Mouse (Mus musculus) lung, embryonic 16.5 days (tissue): ENCODE results near the gene Gm45837. TPM values are rescaled to one million over a fixed set of nuclear protein-coding genes. Genes with fewer than 3 reads are reported as not detected.

Experiments
- ATAC-seq: fragments of 200-750 bp; cut with Nextera tagmentation; 2 replicates; pipeline ENCODE4 v1.8.0; 2017; ENCODE audit warnings: low read depth, mild to moderate bottlenecking, moderate library complexity
- H3K27ac ChIP-seq: fragments of 300-500 bp; sonication (generic); 2 replicates; pipeline ENCODE4 v1.5.1; 2014; ENCODE audit warnings: mild to moderate bottlenecking, control low read depth, low read length
- H3K27me3 ChIP-seq: fragments of 300-500 bp; sonication (generic); 2 replicates; pipeline ENCODE4 v1.6.1; 2014; ENCODE audit warnings: low read depth, low read length, mixed read lengths; ENCODE audit not compliant: control insufficient read depth, insufficient read depth
- H3K36me3 ChIP-seq: fragments of 300-500 bp; sonication (generic); 2 replicates; pipeline ENCODE4 v1.6.1; 2014; ENCODE audit warnings: low read length; ENCODE audit not compliant: control insufficient read depth, insufficient read depth
- H3K4me1 ChIP-seq: fragments of 300-500 bp; sonication (generic); replicated peaks from 2 replicates; pipeline ENCODE4 v1.6.1; 2014; ENCODE audit warnings: low read length, mixed read lengths; ENCODE audit not compliant: control insufficient read depth, insufficient read depth
- H3K4me2 ChIP-seq: fragments of 300-500 bp; sonication (generic); 2 replicates; pipeline ENCODE4 v1.6.1; 2014; ENCODE audit warnings: low read depth, low read length, control low read depth
- H3K4me3 ChIP-seq: fragments of 300-500 bp; sonication (generic); 2 replicates; pipeline ENCODE4 v1.5.1; 2014; ENCODE audit warnings: mild to moderate bottlenecking, low read length, control low read depth
- H3K9ac ChIP-seq: fragments of 300-500 bp; sonication (generic); 2 replicates; pipeline ENCODE4 v1.6.1; 2014; ENCODE audit warnings: low read length, control low read depth
- H3K9me3 ChIP-seq: fragments of 300-500 bp; sonication (generic); 2 replicates; pipeline ENCODE4 v1.6.1; 2016; ENCODE audit warnings: low read length; ENCODE audit not compliant: control insufficient read depth
- WGBS: fragments of 180-500 bp; shearing (Covaris S2); extraction: QIAGEN DNeasy Blood & Tissue Kit; methylation state at CpG from one replicate; pipeline ENCODE4 v1.1.7; 2014; 5-methylcytosine and 5-hydroxymethylcytosine counted together
- polyA plus RNA-seq: library from polyadenylated mRNA; unstranded; fragments of >200 nt; fragmentation: Nextera tagmentation; extraction: Ambion mirVana; gene quantifications from 2 replicates; pipeline ENCODE4 v1.2.1, GENCODE M21; 2015

The Gm45837 gene
- polyA plus RNA-seq, 1 experiment from 2014 or later = 2.4 TPM

GRCm38 (mm10) chr7:101376701-101377340 lies 33.9 kb upstream of the Gm45837 start:
- 71% methylated on average over 10 of the region's 10 CpGs for WGBS
- Histone ChIP-seq H3K27me3 (no peaks in the 10 kb centered on the region), H3K4me3 (no peak overlapping the region), H3K27ac (peak overlapping the region; percentile 82; the same call in 1 of the 2 replicates), H3K9me3 (no peaks in the 10 kb centered on the region), H3K4me2 (no peak overlapping the region), H3K36me3 (no peaks in the 10 kb centered on the region), H3K4me1 (peaks cover 26% of the 10 kb centered on the region), H3K9ac (peak overlapping the region; percentile 78)
- ATAC-seq = no peak

- Histone ChIP-seq H3K4me3 (peak overlapping the region; percentile 43), H3K4me2 (peak overlapping the region; percentile 69), H3K4me1 (peaks cover 26% of the 10 kb centered on the region), H3K27me3 (no peaks in the 10 kb centered on the region), H3K9ac (peak overlapping the region; percentile 78), H3K36me3 (no peaks in the 10 kb centered on the region), H3K27ac (peak overlapping the region; percentile 89), H3K9me3 (no peaks in the 10 kb centered on the region)
- ATAC-seq = peak; percentile 85
- 9% methylated on average over 7 of the region's 7 CpGs for WGBS
Measured at GRCm38 (mm10) chr7:101377741-101378262, 32.9 kb upstream of the Gm45837 start.

GRCm38 (mm10) chr7:101378285-101378684 lies 32.4 kb upstream of the Gm45837 start:
- Histone ChIP-seq H3K4me3 (peak overlapping the region; percentile 43), H3K9me3 (no peaks in the 10 kb centered on the region), H3K27ac (peak overlapping the region; percentile 89), H3K4me1 (peaks cover 26% of the 10 kb centered on the region), H3K9ac (peak overlapping the region; percentile 78), H3K27me3 (no peaks in the 10 kb centered on the region), H3K4me2 (peak overlapping the region; percentile 69), H3K36me3 (no peaks in the 10 kb centered on the region)
- ATAC-seq = peak; percentile 26
- 38% methylated on average over 3 of the region's 3 CpGs for WGBS

- no peaks in the 10 kb centered on the region for H3K36me3 ChIP-seq
- no peaks in the 10 kb centered on the region for H3K27me3 ChIP-seq
- no peak for ATAC-seq
- 39% methylated on average over 5 of the region's 5 CpGs for WGBS
- peaks cover 26% of the 10 kb centered on the region for H3K4me1 ChIP-seq
- peak overlapping the region; percentile 78 for H3K9ac ChIP-seq
- peak overlapping the region; percentile 43 for H3K4me3 ChIP-seq
- H3K27ac ChIP-seq = peak overlapping the region; percentile 89
- peak overlapping the region; percentile 69 for H3K4me2 ChIP-seq
- H3K9me3 ChIP-seq = no peaks in the 10 kb centered on the region
Measured at GRCm38 (mm10) chr7:101378796-101379465, 31.8 kb upstream of the Gm45837 start.

DNA sequence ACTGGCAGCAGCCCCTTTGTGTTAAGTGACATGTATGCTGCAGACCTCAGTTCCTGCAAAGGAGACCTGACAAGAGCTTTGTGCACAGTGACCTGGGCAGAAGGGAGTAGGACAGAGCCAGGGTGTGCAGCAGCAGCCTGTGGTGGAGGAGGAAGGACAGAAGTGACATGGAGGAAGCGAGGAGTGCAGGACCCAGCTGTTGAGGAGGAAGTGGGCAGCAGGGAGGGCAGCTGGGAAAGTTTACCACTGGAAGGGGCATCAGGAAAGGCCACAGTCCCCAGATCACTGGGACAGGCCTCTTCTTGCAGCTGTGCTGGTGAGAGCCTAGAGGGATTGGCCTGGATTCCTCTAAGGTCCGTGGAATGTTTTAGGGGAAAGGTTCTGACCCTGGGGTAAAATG lies 31.0 kb upstream of the Gm45837 start:
- H3K4me3 ChIP-seq = no peak overlapping the region; the same call in 1 of the 2 replicates
- peak overlapping the region; percentile 78 for H3K9ac ChIP-seq
- H3K9me3 ChIP-seq = no peaks in the 10 kb centered on the region
- H3K4me1 ChIP-seq = peaks cover 30% of the 10 kb centered on the region
- H3K4me2 ChIP-seq = peak overlapping the region; percentile 69
- 29% methylated on average over 2 of the region's 2 CpGs for WGBS
- H3K36me3 ChIP-seq = no peaks in the 10 kb centered on the region
- peak overlapping the region; percentile 74 for H3K27ac ChIP-seq
- no peaks in the 10 kb centered on the region for H3K27me3 ChIP-seq
- no peak; the same call in 1 of the 2 replicates for ATAC-seq

- H3K27ac ChIP-seq = no peak overlapping the region
- peaks cover 48% of the 10 kb centered on the region for H3K4me1 ChIP-seq
- no peak overlapping the region for H3K9ac ChIP-seq
- ATAC-seq = no peak
- no peaks in the 10 kb centered on the region for H3K27me3 ChIP-seq
- no peaks in the 10 kb centered on the region for H3K9me3 ChIP-seq
- 71% methylated on average over 6 of the region's 6 CpGs for WGBS
- no peaks in the 10 kb centered on the region for H3K36me3 ChIP-seq
- H3K4me3 ChIP-seq = no peak overlapping the region
- H3K4me2 ChIP-seq = no peak overlapping the region
Measured at GRCm38 (mm10) chr7:101381512-101381911, 29.2 kb upstream of the Gm45837 start.

DNA sequence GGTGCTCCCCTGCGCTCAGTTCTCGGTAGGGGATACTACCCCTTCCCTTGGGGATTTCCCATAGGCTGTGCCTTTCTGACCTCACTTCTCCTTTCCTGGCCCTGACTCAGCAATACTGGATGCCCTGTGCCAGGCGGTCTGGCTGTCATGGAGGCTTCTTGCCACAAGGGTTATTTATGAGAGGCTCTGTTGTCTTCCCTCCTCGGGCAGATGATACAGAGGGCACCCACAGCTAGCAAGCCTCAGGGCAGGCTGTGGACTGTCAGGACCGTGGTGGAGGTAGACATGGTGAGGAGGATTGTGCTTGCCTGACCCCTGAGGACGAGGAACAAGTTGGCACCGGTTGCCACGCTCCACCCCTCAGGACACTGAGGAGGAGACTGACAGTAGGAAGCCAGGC lies 28.3 kb upstream of the Gm45837 start:
- peaks cover 44% of the 10 kb centered on the region for H3K4me1 ChIP-seq
- no peaks in the 10 kb centered on the region for H3K9me3 ChIP-seq
- H3K36me3 ChIP-seq = no peaks in the 10 kb centered on the region
- H3K4me3 ChIP-seq = no peak overlapping the region
- no peak for ATAC-seq
- no peak overlapping the region for H3K4me2 ChIP-seq
- no peaks in the 10 kb centered on the region for H3K27me3 ChIP-seq
- H3K27ac ChIP-seq = no peak overlapping the region
- no peak overlapping the region for H3K9ac ChIP-seq
- WGBS = 68% methylated on average over 8 of the region's 8 CpGs

DNA sequence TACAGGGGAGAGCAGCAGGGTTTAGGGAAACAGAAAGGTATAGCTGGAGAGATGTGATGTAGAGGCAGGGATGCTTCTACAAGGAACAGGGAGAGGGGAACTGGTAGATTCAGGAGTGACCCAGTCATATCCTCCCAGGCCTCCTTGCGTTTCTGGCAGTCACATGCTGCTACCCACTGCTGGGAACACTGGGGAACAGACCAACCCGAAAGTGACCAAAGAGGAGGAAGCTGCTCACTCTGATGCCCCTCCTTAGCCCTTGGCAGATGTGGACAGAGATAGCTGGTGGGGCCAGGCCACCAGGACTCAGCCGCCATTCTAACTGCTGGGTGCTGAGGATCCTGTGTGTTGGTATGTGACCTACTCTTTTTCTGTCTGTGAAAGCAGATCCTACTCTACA lies 26.9 kb upstream of the Gm45837 start:
- Histone ChIP-seq H3K9ac (no peak overlapping the region), H3K27me3 (no peaks in the 10 kb centered on the region), H3K27ac (no peak overlapping the region), H3K4me1 (peaks cover 34% of the 10 kb centered on the region), H3K9me3 (no peaks in the 10 kb centered on the region), H3K4me3 (no peak overlapping the region), H3K36me3 (peaks cover 8% of the 10 kb centered on the region), H3K4me2 (no peak overlapping the region)
- ATAC-seq = no peak
- 70% methylated on average over 3 of the region's 3 CpGs for WGBS

DNA sequence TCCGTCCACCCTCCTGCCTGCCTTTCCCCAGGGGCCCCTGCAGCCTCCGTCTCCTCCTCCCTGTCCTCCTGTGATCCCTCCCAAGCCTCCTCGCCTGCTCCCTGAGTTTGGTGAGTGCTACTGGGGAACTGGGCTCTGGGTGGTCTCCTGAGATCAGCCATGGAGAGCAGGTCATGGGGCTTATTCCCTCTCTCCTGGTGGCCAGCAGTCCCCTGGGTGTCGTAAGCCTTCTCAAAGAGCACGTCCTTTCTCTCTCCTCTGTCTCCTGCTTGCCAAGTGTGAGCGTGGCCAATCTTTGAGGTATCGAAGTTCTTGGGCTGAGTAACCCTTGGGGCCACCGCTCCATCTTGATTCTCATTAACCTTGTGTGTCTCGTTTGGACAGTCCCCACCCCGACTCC lies 25.8 kb upstream of the Gm45837 start:
- Histone ChIP-seq H3K9ac (peak overlapping the region; percentile 41; the same call in 1 of the 2 replicates), H3K4me3 (no peak overlapping the region), H3K4me2 (peak overlapping the region; percentile 49; the same call in 1 of the 2 replicates), H3K4me1 (peaks cover 23% of the 10 kb centered on the region), H3K27ac (peak overlapping the region; percentile 90), H3K36me3 (peaks cover 16% of the 10 kb centered on the region), H3K27me3 (no peaks in the 10 kb centered on the region), H3K9me3 (no peaks in the 10 kb centered on the region)
- WGBS = 37% methylated on average over 10 of the region's 10 CpGs
- ATAC-seq = peak; percentile 2; the same call in 1 of the 2 replicates
